Mouse (Mus musculus) forebrain, postnatal 0 days (tissue): Measurements from ENCODE around the gene Nmt1. TPM values are rescaled to one million over a fixed set of nuclear protein-coding genes. Genes with fewer than 3 reads are reported as not detected.
A peak's percentile ranks its signal among the peaks of the same experiment; 100 is the strongest.

Experiments used
- ATAC-seq: fragments of 200-750 bp; cut with Nextera tagmentation; 2 replicates; pipeline ENCODE4 v1.8.0; 2017; ENCODE audit warnings: mild to moderate bottlenecking, moderate library complexity
- DNase-seq: peaks from one replicate; pipeline ENCODE4 v3.0.0-alpha.2; 2015
- H3K27ac ChIP-seq: fragments of 300-500 bp; sonication (generic); 2 replicates; pipeline ENCODE4 v1.5.1; 2014; ENCODE audit warnings: low read depth, mild to moderate bottlenecking, antibody characterized with exemption, low read length, moderate library complexity, mixed read lengths
- H3K27me3 ChIP-seq: fragments of 300-500 bp; sonication (generic); 2 replicates; pipeline ENCODE4 v1.6.1; 2014; ENCODE audit warnings: mild to moderate bottlenecking, low read length, mixed read lengths; ENCODE audit not compliant: insufficient read depth
- H3K36me3 ChIP-seq: fragments of 300-500 bp; sonication (generic); 2 replicates; pipeline ENCODE4 v1.6.1; 2014; ENCODE audit warnings: mild to moderate bottlenecking, moderate library complexity; ENCODE audit not compliant: insufficient read depth
- H3K4me1 ChIP-seq: fragments of 300-500 bp; sonication (generic); 2 replicates; pipeline ENCODE4 v1.6.1; 2014; ENCODE audit warnings: antibody characterized with exemption; ENCODE audit not compliant: insufficient read depth
- H3K4me2 ChIP-seq: fragments of 300-500 bp; sonication (generic); 2 replicates; pipeline ENCODE4 v1.6.1; 2014; ENCODE audit warnings: low read depth, mild to moderate bottlenecking, moderate library complexity
- H3K4me3 ChIP-seq: fragments of 300-500 bp; sonication (generic); 2 replicates; pipeline ENCODE4 v1.5.1; 2014; ENCODE audit warnings: low read depth, low read length, mixed read lengths
- H3K9ac ChIP-seq: fragments of 300-500 bp; sonication (generic); 2 replicates; pipeline ENCODE4 v1.6.1; 2014; ENCODE audit warnings: mild to moderate bottlenecking
- H3K9me3 ChIP-seq: fragments of 300-500 bp; sonication (generic); 2 replicates; pipeline ENCODE4 v1.6.1; 2016; ENCODE audit warnings: low read length
- CTCF ChIP-seq: sonication (generic); IDR thresholded peaks from 2 replicates; pipeline ENCODE4 v1.5.1; 2016; ENCODE audit warnings: antibody characterized with exemption, control low read depth, low read depth
- WGBS: fragments of 180-500 bp; shearing (Covaris S2); extraction: QIAGEN DNeasy Blood & Tissue Kit; methylation state at CpG from one replicate; pipeline ENCODE4 v1.1.7; 2014; 5-methylcytosine and 5-hydroxymethylcytosine counted together
- polyA plus RNA-seq: library from polyadenylated mRNA; unstranded; fragments of >200 nt; fragmentation: Nextera tagmentation; extraction: Ambion mirVana; gene quantifications from 2 replicates; pipeline ENCODE4 v1.2.1, GENCODE M21; 2015
- total RNA-seq: library from RNA; depleted of rRNA; stranded (reverse); fragments of >200 nt; gene quantifications from 2 replicates; pipeline ENCODE4 v1.2.3, GENCODE M21; 2014

The Nmt1 gene
- total and polyA plus RNA-seq, 2 experiments from 2014 or later = 35.0 to 63.2 TPM

GRCm38 (mm10) chr11:103010454-103011205, 17.4 kb upstream of the Nmt1 start:
- H3K27ac ChIP-seq = no peak overlapping the region
- no peak overlapping the region for H3K4me3 ChIP-seq
- no peaks in the 10 kb centered on the region for H3K9me3 ChIP-seq
- no peak for TF ChIP-seq CTCF
- DNase-seq = no peak
- no peaks in the 10 kb centered on the region for H3K27me3 ChIP-seq
- ATAC-seq = no peak
- no peak overlapping the region for H3K9ac ChIP-seq
- H3K4me2 ChIP-seq = no peak overlapping the region
- H3K36me3 ChIP-seq = 0 out of 2 replicates have a peak, but pooled peaks cover 5% of the 10 kb centered on the region
- WGBS = 90% methylated on average over 13 of the region's 13 CpGs
- peaks cover 3% of the 10 kb centered on the region; the same call in 1 of the 2 replicates for H3K4me1 ChIP-seq

- WGBS = 93% methylated on average over 2 of the region's 2 CpGs
- no peak for ATAC-seq
Observed at GRCm38 (mm10) chr11:103011206-103011497, 16.8 kb upstream of the Nmt1 start.

GRCm38 (mm10) chr11:103015881-103016825, 11.8 kb upstream of the Nmt1 start:
- H3K4me3 ChIP-seq = peak overlapping the region; percentile 87
- H3K9ac ChIP-seq = peak overlapping the region; percentile 88
- WGBS = 44% methylated on average over 27 of the region's 27 CpGs
- H3K4me2 ChIP-seq = peak overlapping the region; percentile 56
- no peak for TF ChIP-seq CTCF
- no peaks in the 10 kb centered on the region for H3K9me3 ChIP-seq
- DNase-seq (no peak), ATAC-seq (no peak)
- no peaks in the 10 kb centered on the region for H3K36me3 ChIP-seq
- H3K27me3 ChIP-seq = no peaks in the 10 kb centered on the region
- H3K4me1 ChIP-seq = peaks cover 10% of the 10 kb centered on the region; the same call in 1 of the 2 replicates
- H3K27ac ChIP-seq = peak overlapping the region; percentile 90

More at GRCm38 (mm10) chr11:103011206-103011497, 16.8 kb upstream of the Nmt1 start:
- H3K27me3 ChIP-seq = no peaks in the 10 kb centered on the region
- DNase-seq = no peak
- peaks cover 8% of the 10 kb centered on the region; the same call in 1 of the 2 replicates for H3K4me1 ChIP-seq
- H3K36me3 ChIP-seq = 0 out of 2 replicates have a peak, but pooled peaks cover 5% of the 10 kb centered on the region
- H3K9ac ChIP-seq = no peak overlapping the region
- no peak overlapping the region for H3K27ac ChIP-seq
- H3K4me3 ChIP-seq = no peak overlapping the region
- no peaks in the 10 kb centered on the region for H3K9me3 ChIP-seq
- no peak overlapping the region for H3K4me2 ChIP-seq
- no peak for TF ChIP-seq CTCF

- no peaks in the 10 kb centered on the region for H3K27me3 ChIP-seq
- whole genome bisulfite sequencing = under 1% methylated on average over 39 of the region's 41 CpGs
- H3K4me2 ChIP-seq = peak overlapping the region; percentile 56
- H3K4me1 ChIP-seq = peaks cover 10% of the 10 kb centered on the region; the same call in 1 of the 2 replicates
- peak overlapping the region; percentile 88 for H3K9ac ChIP-seq
- DNase-seq (peak; percentile 98), ATAC-seq (peak; percentile 99)
- no peak for TF ChIP-seq CTCF
- H3K4me3 ChIP-seq = peak overlapping the region; percentile 87
- H3K36me3 ChIP-seq = no peaks in the 10 kb centered on the region
- H3K9me3 ChIP-seq = no peaks in the 10 kb centered on the region
- H3K27ac ChIP-seq = peak overlapping the region; percentile 90
Observed at GRCm38 (mm10) chr11:103016930-103017329, 11.1 kb upstream of the Nmt1 start.

GRCm38 (mm10) chr11:103017661-103018060, 10.3 kb upstream of the Nmt1 start:
- no peak for TF ChIP-seq CTCF
- DNase-seq (no peak), ATAC-seq (no peak)
- no peak overlapping the region for H3K4me3 ChIP-seq
- H3K9ac ChIP-seq = no peak overlapping the region
- no peak overlapping the region for H3K4me2 ChIP-seq
- no peak overlapping the region for H3K27ac ChIP-seq
- H3K4me1 ChIP-seq = peaks cover 10% of the 10 kb centered on the region; the same call in 1 of the 2 replicates
- H3K27me3 ChIP-seq = no peaks in the 10 kb centered on the region
- H3K9me3 ChIP-seq = no peaks in the 10 kb centered on the region
- H3K36me3 ChIP-seq = no peaks in the 10 kb centered on the region
- 85% methylated on average over 9 of the region's 9 CpGs for WGBS

- Histone ChIP-seq H3K9ac (no peak overlapping the region), H3K36me3 (no peaks in the 10 kb centered on the region), H3K4me1 (peaks cover 10% of the 10 kb centered on the region; the same call in 1 of the 2 replicates), H3K4me2 (no peak overlapping the region), H3K9me3 (no peaks in the 10 kb centered on the region), H3K4me3 (no peak overlapping the region), H3K27ac (no peak overlapping the region), H3K27me3 (no peaks in the 10 kb centered on the region)
- WGBS = 85% methylated on average over 6 of the region's 6 CpGs
- no peak for TF ChIP-seq CTCF
- DNase-seq (no peak), ATAC-seq (no peak)
Observed at GRCm38 (mm10) chr11:103018860-103019259, 9.1 kb upstream of the Nmt1 start.
